8 mouse cellular contexts compared by ENCODE assay signal in genomic region chr9:58204448-58205000, GRCm38 (mm10). TPM values are rescaled to one million over a fixed set of nuclear protein-coding genes. Genes with fewer than 3 reads are reported as not detected.
DNase-seq lines count a peak whose midpoint lies in the region; ATAC-seq and TF ChIP-seq lines count a peak whose summit lies in the region.

No protein-coding gene starts in this region.

- peak; percentile 89 for DNase-seq in 416B (ENCODE audit: low read depth)
- peak; percentile 90 to 92 for DNase-seq in adrenal gland, postnatal 4 days (ENCODE audit: low spot score in 2 of 2)
- peak; percentile 86 for DNase-seq in embryonic facial prominence, embryonic 14.5 days (ENCODE audit: low spot score)
- DNase-seq in heart, adult 2 months, result peak; percentile 90 to 95
- DNase-seq in kidney, adult 2 months, result peak; percentile 94
- peak; percentile 80 for DNase-seq in limb, embryonic 14.5 days (ENCODE audit: low spot score)
- peak; percentile 95 to 96 for DNase-seq in spleen, postnatal 10 days (ENCODE audit: low spot score in 2 of 2)

- H3K9me3 ChIP-seq in embryonic facial prominence, embryonic 14.5 days (ENCODE audit: control insufficient read depth, low read length), result no peaks in the 10 kb centered on the region
- no peaks in the 10 kb centered on the region for H3K9me3 ChIP-seq in limb, embryonic 14.5 days (ENCODE audit: control insufficient read depth, low read length)
- no peaks in the 10 kb centered on the region for H3K9me3 ChIP-seq in midbrain, embryonic 16.5 days (replicated peaks; ENCODE audit: control insufficient read depth, low read length, poor library complexity, severe bottlenecking)

- no peaks in the 10 kb centered on the region for H3K36me3 ChIP-seq in embryonic facial prominence, embryonic 14.5 days (ENCODE audit: control insufficient read depth, insufficient read depth, low read length)
- no peaks in the 10 kb centered on the region for H3K36me3 ChIP-seq in heart, adult 2 months (ENCODE audit: control insufficient read depth, insufficient read depth, low read length)
- H3K36me3 ChIP-seq in kidney, adult 2 months (ENCODE audit: control insufficient read depth, insufficient read depth, low read length), result no peaks in the 10 kb centered on the region
- no peaks in the 10 kb centered on the region for H3K36me3 ChIP-seq in limb, embryonic 14.5 days (ENCODE audit: control insufficient read depth, insufficient read depth, low read length)
- no peaks in the 10 kb centered on the region for H3K36me3 ChIP-seq in midbrain, embryonic 16.5 days (ENCODE audit: control insufficient read depth, insufficient read depth, low read length)

- H3K4me2 ChIP-seq in embryonic facial prominence, embryonic 14.5 days (ENCODE audit: low read depth, low read length), result peak overlapping the region; percentile 59
- H3K4me2 ChIP-seq in limb, embryonic 14.5 days (replicated peaks; ENCODE audit: low read depth, low read length, severe bottlenecking), result peak overlapping the region; percentile 48
- H3K4me2 ChIP-seq in midbrain, embryonic 16.5 days (ENCODE audit: low read length), result peak overlapping the region; percentile 80

- TF ChIP-seq EP300 in heart, adult 2 months (IDR thresholded peaks at IDR 0.05; ENCODE audit: insufficient read depth, low read depth, low read length), result peak; percentile 93

- ATAC-seq in embryonic facial prominence, embryonic 14.5 days (ENCODE audit: low read depth), result peak; percentile 77
- ATAC-seq in limb, embryonic 14.5 days (ENCODE audit: low FRiP score, low read depth), result peak; percentile 72
- peak; percentile 47; the same call in 1 of the 2 replicates for ATAC-seq in midbrain, embryonic 16.5 days

- TF ChIP-seq POLR2A in heart, adult 2 months (IDR thresholded peaks at IDR 0.05; ENCODE audit: insufficient read depth, low read depth, low read length), result no peak
- no peak for TF ChIP-seq POLR2A in kidney, adult 2 months (IDR thresholded peaks at IDR 0.05; ENCODE audit: low read depth, low read length)
- TF ChIP-seq POLR2A in limb, embryonic 14.5 days (IDR thresholded peaks at IDR 0.05; ENCODE audit: borderline replicate concordance, extremely low read depth, insufficient read depth, insufficient read length), result no peak

- H3K4me3 ChIP-seq in embryonic facial prominence, embryonic 14.5 days (ENCODE audit: low read depth, low read length), result peak overlapping the region; percentile 35
- peak overlapping the region; percentile 44 for H3K4me3 ChIP-seq in heart, adult 2 months
- peak overlapping the region; percentile 60 for H3K4me3 ChIP-seq in kidney, adult 2 months (ENCODE audit: insufficient read depth, low read depth, low read length)
- peak overlapping the region; percentile 37 for H3K4me3 ChIP-seq in limb, embryonic 14.5 days (replicated peaks; ENCODE audit: low read length)
- peak overlapping the region; percentile 45 for H3K4me3 ChIP-seq in midbrain, embryonic 16.5 days (ENCODE audit: low read depth, low read length)

- H3K9ac ChIP-seq in embryonic facial prominence, embryonic 14.5 days (ENCODE audit: low read depth, low read length), result peak overlapping the region; percentile 47; the same call in 1 of the 2 replicates
- peak overlapping the region; percentile 34; the same call in 1 of the 2 replicates for H3K9ac ChIP-seq in heart, adult 2 months (ENCODE audit: low read depth, low read length)
- peak overlapping the region; percentile 36; the same call in 1 of the 2 replicates for H3K9ac ChIP-seq in limb, embryonic 14.5 days (ENCODE audit: low read depth, low read length, severe bottlenecking)
- H3K9ac ChIP-seq in midbrain, embryonic 16.5 days (ENCODE audit: low read depth, low read length), result peak overlapping the region; percentile 62; the same call in 1 of the 2 replicates

- no peaks in the 10 kb centered on the region for H3K79me2 ChIP-seq in heart, adult 2 months (replicated peaks; ENCODE audit: control insufficient read depth, insufficient read depth, low read length)

- peaks cover 48% of the 10 kb centered on the region for H3K27me3 ChIP-seq in embryonic facial prominence, embryonic 14.5 days (replicated peaks; ENCODE audit: control insufficient read depth, insufficient read depth, low read length)
- peaks cover 14% of the 10 kb centered on the region for H3K27me3 ChIP-seq in heart, adult 2 months (ENCODE audit: control insufficient read depth, insufficient read depth, low read length)
- no peaks in the 10 kb centered on the region for H3K27me3 ChIP-seq in kidney, adult 2 months (replicated peaks; ENCODE audit: control insufficient read depth, insufficient read depth, low read length)
- peaks cover 44% of the 10 kb centered on the region for H3K27me3 ChIP-seq in limb, embryonic 14.5 days (ENCODE audit: control insufficient read depth, insufficient read depth, low read length)
- peaks cover 24% of the 10 kb centered on the region for H3K27me3 ChIP-seq in midbrain, embryonic 16.5 days (ENCODE audit: control insufficient read depth, insufficient read depth, low read depth, low read length)

- WGBS in embryonic facial prominence, embryonic 14.5 days, result 3% methylated on average over 18 of the region's 18 CpGs
- 4% methylated on average over 18 of the region's 18 CpGs for WGBS in heart, adult 2 months
- WGBS in kidney, adult 2 months, result 2% methylated on average over 18 of the region's 18 CpGs
- 4% methylated on average over 17 of the region's 18 CpGs for WGBS in limb, embryonic 14.5 days
- WGBS in midbrain, embryonic 16.5 days, result 4% methylated on average over 18 of the region's 18 CpGs

- H3K4me1 ChIP-seq in embryonic facial prominence, embryonic 14.5 days (ENCODE audit: control insufficient read depth, insufficient read depth, low read length), result peaks cover 18% of the 10 kb centered on the region
- no peaks in the 10 kb centered on the region for H3K4me1 ChIP-seq in heart, adult 2 months (ENCODE audit: control insufficient read depth, insufficient read depth, low read length)
- no peaks in the 10 kb centered on the region for H3K4me1 ChIP-seq in kidney, adult 2 months (ENCODE audit: control insufficient read depth, insufficient read depth, low read length)
- H3K4me1 ChIP-seq in limb, embryonic 14.5 days (ENCODE audit: control insufficient read depth, insufficient read depth, low read length), result peaks cover 22% of the 10 kb centered on the region
- peaks cover 9% of the 10 kb centered on the region for H3K4me1 ChIP-seq in midbrain, embryonic 16.5 days (ENCODE audit: control insufficient read depth, insufficient read depth, low read length)

- intact Hi-C loops in heart, adult 2 months (cut with DNase I), result loop anchor here (1.0 kb wide), 1 partner anchor 166 kb away; no protein-coding TSS in a partner anchor

- no peak overlapping the region for H3K27ac ChIP-seq in embryonic facial prominence, embryonic 14.5 days (replicated peaks; ENCODE audit: low read depth, low read length)
- H3K27ac ChIP-seq in heart, adult 2 months, result no peak overlapping the region; the same call in 1 of the 2 replicates
- no peak overlapping the region for H3K27ac ChIP-seq in kidney, adult 2 months (ENCODE audit: insufficient read depth, low read depth, low read length)
- H3K27ac ChIP-seq in limb, embryonic 14.5 days (replicated peaks; ENCODE audit: low read depth, low read length), result no peak overlapping the region
- peak overlapping the region; percentile 76 for H3K27ac ChIP-seq in midbrain, embryonic 16.5 days (ENCODE audit: low read length)

- peak; percentile 81 for TF ChIP-seq CTCF in heart, adult 2 months (IDR thresholded peaks at IDR 0.05)
- TF ChIP-seq CTCF in kidney, adult 2 months (conservative IDR thresholded peaks at IDR 0.05; ENCODE audit: insufficient read depth, insufficient read length, low read depth, low read length), result peak; percentile 93

RNA-seq across cellular contexts. Expression of gene Islr2, which starts 0.4 kb away (rescaled TPM):
- total RNA-seq in adrenal gland, postnatal 4 days (2021), result 10 to 100 TPM in 1 of 2 experiments, 1 to 10 TPM in 1; 8.2 to 10.3 TPM
- polyA plus RNA-seq in embryonic facial prominence, embryonic 14.5 days (2014; fragmentation: Nextera tagmentation; extraction: Ambion mirVana), result 2.5 and 3.1 TPM in 2 replicates
- under 1 TPM; 0.57 to 0.96 TPM for total RNA-seq in heart, adult 2 months (2021)
- 0.61 and 1.8 TPM in 2 replicates for polyA plus RNA-seq in heart, adult 2 months (2012; rRNA removed)
- polyA plus RNA-seq in kidney, adult 2 months (2012; rRNA removed), result 0.75 and 1.7 TPM in 2 replicates
- polyA plus RNA-seq in limb, embryonic 14.5 days (2012; rRNA removed), result 12.2 and 24.8 TPM in 2 replicates
- polyA plus RNA-seq in limb, embryonic 14.5 days (2014; fragmentation: Nextera tagmentation; extraction: Ambion mirVana), result 1.7 and 2.7 TPM in 2 replicates
- polyA plus RNA-seq in midbrain, embryonic 16.5 days (2015; fragmentation: Nextera tagmentation; extraction: Ambion mirVana), result 38.0 and 42.3 TPM in 2 replicates

RNA-seq across cellular contexts. Expression of gene Islr, which starts 0.4 kb away (rescaled TPM):
- 10 to 100 TPM; 64.5 to 66.7 TPM for total RNA-seq in adrenal gland, postnatal 4 days (2021)
- 118 and 137 TPM in 2 replicates for polyA plus RNA-seq in embryonic facial prominence, embryonic 14.5 days (2014; fragmentation: Nextera tagmentation; extraction: Ambion mirVana)
- total RNA-seq in heart, adult 2 months (2021), result 10 to 100 TPM; 19.1 to 29.8 TPM
- 100.0 and 139 TPM in 2 replicates for polyA plus RNA-seq in heart, adult 2 months (2012; rRNA removed)
- polyA plus RNA-seq in kidney, adult 2 months (2012; rRNA removed), result 32.0 and 41.7 TPM in 2 replicates
- polyA plus RNA-seq in limb, embryonic 14.5 days (2012; rRNA removed), result 493 and 711 TPM in 2 replicates
- polyA plus RNA-seq in limb, embryonic 14.5 days (2014; fragmentation: Nextera tagmentation; extraction: Ambion mirVana), result 143 and 153 TPM in 2 replicates
- 24.4 and 26.2 TPM in 2 replicates for polyA plus RNA-seq in midbrain, embryonic 16.5 days (2015; fragmentation: Nextera tagmentation; extraction: Ambion mirVana)

RNA-seq across cellular contexts. Expression of gene Pml, which starts 45.1 kb away (rescaled TPM):
- total RNA-seq in adrenal gland, postnatal 4 days (2021), result 10 to 100 TPM; 31.6 to 32.1 TPM
- 14.6 and 15.3 TPM in 2 replicates for polyA plus RNA-seq in embryonic facial prominence, embryonic 14.5 days (2014; fragmentation: Nextera tagmentation; extraction: Ambion mirVana)
- 1 to 10 TPM; 7.5 to 8.2 TPM for total RNA-seq in heart, adult 2 months (2021)
- polyA plus RNA-seq in heart, adult 2 months (2012; rRNA removed), result 10.4 and 10.5 TPM in 2 replicates
- polyA plus RNA-seq in kidney, adult 2 months (2012; rRNA removed), result 27.0 and 27.6 TPM in 2 replicates
- polyA plus RNA-seq in limb, embryonic 14.5 days (2012; rRNA removed), result 22.4 and 24.8 TPM in 2 replicates
- 15.4 and 18.4 TPM in 2 replicates for polyA plus RNA-seq in limb, embryonic 14.5 days (2014; fragmentation: Nextera tagmentation; extraction: Ambion mirVana)
- polyA plus RNA-seq in midbrain, embryonic 16.5 days (2015; fragmentation: Nextera tagmentation; extraction: Ambion mirVana), result 3.5 and 3.9 TPM in 2 replicates

RNA-seq across cellular contexts. Expression of gene Stoml1, which starts 48.4 kb away (rescaled TPM):
- total RNA-seq in adrenal gland, postnatal 4 days (2021), result 10 to 100 TPM; 29.9 to 30.8 TPM
- 25.0 and 34.1 TPM in 2 replicates for polyA plus RNA-seq in embryonic facial prominence, embryonic 14.5 days (2014; fragmentation: Nextera tagmentation; extraction: Ambion mirVana)
- 1 to 10 TPM; 9.2 to 9.6 TPM for total RNA-seq in heart, adult 2 months (2021)
- 23.4 and 29.4 TPM in 2 replicates for polyA plus RNA-seq in heart, adult 2 months (2012; rRNA removed)
- 32.5 and 32.6 TPM in 2 replicates for polyA plus RNA-seq in kidney, adult 2 months (2012; rRNA removed)
- polyA plus RNA-seq in limb, embryonic 14.5 days (2012; rRNA removed), result 47.2 and 57.5 TPM in 2 replicates
- 28.7 and 30.4 TPM in 2 replicates for polyA plus RNA-seq in limb, embryonic 14.5 days (2014; fragmentation: Nextera tagmentation; extraction: Ambion mirVana)
- 134 and 144 TPM in 2 replicates for polyA plus RNA-seq in midbrain, embryonic 16.5 days (2015; fragmentation: Nextera tagmentation; extraction: Ambion mirVana)
